Mouse (Mus musculus): ENCODE measurements around the gene Sec22a. TPM values are rescaled to one million over a fixed set of nuclear protein-coding genes. Genes with fewer than 3 reads are reported as not detected.

Gene Sec22a
- polyA plus RNA-seq (2012; rRNA removed) = 9.2 and 13.6 TPM in 2 replicates

DNA sequence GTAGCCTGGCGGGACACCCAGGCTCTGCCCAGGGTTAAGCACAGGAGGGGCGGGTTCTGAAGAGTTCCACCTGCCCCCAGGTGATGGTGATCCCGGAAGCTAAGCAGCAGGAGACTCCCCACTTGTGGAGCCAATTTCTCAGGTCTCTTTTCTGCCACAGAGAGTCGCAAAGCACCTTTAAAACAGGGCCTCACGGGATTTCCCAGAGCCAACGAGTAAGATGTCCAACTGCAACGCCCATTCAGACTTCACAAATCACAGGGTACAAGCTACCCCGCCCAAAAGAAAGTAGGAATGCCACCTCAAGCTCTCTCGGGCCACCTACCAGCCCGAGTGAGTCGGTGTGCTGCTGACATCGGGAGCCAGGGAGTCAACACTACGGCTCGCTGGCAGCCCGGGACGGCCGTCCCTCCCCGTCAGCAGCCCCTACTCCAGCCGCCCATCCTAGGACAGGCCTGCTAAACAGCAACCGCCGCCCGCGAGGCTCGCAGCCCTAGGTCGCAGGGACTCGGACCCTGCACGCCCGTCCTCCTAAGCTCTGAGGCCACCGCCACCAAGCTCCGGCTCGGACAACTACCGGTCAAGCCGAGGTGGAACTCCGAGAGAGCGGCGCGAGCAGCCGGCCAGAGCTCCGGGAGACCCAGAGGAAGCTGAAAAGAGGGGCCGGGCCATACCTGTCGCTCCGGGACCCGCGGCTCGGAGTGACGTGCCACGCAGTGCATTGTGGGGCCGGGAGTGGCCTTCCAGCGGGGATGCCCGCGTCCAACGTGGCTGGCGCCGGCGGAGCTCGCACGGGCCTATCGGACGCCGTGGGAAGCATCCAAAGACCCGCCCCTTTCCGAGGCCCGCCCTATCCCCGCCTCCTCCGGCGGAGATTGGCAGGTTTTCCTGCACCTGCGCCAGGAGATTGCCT is at the start of gene Sec22a:
Sec22a (minus strand) TSS at position 769 of the 913 bp plus-strand sequence.

Other genes starting within 250 kb of the Sec22a start
- gene Adcy5, start 209.0 kb downstream of the Sec22a start, polyA plus RNA-seq (2012; rRNA removed) = 29.0 and 31.8 TPM in 2 replicates
- 33.9 and 39.6 TPM in 2 replicates for gene Pdia5, start 127.0 kb upstream of the Sec22a start, polyA plus RNA-seq (2012; rRNA removed)
- 1.3 and 1.6 TPM in 2 replicates for gene Sema5b, start 177.2 kb upstream of the Sec22a start, polyA plus RNA-seq (2012; rRNA removed)